Mouse (Mus musculus) G1E-ER4 (cell line): ENCODE results near the gene Nfs1. TPM values are rescaled to one million over a fixed set of nuclear protein-coding genes. Genes with fewer than 3 reads are reported as not detected.

Experiments
- GATA1 ChIP-seq: IDR thresholded peaks from one replicate; pipeline ENCODE4 v1.8.0; 2012; ENCODE audit warnings: low read length, inconsistent platforms
- polyA plus RNA-seq: library from polyadenylated mRNA; stranded (reverse); fragments of >175 nt; gene quantifications from 2 replicates; pipeline ENCODE4 v1.2.3, GENCODE M21; 2012

The Nfs1 gene
- polyA plus RNA-seq, 1 experiment: 68.7 TPM

GRCm38 (mm10) chr2:156089799-156090198, 54.2 kb downstream of the Nfs1 start:
- TF ChIP-seq GATA1: no peak

GRCm38 (mm10) chr2:156087391-156088110, 56.4 kb downstream of the Nfs1 start:
- no peak for TF ChIP-seq GATA1

GRCm38 (mm10) chr2:156084541-156084940, 59.4 kb downstream of the Nfs1 start:
- no peak for TF ChIP-seq GATA1

- TF ChIP-seq GATA1: no peak
These were observed 63.6 kb downstream of the Nfs1 start for GRCm38 (mm10) chr2:156080391-156080790.

- no peak for TF ChIP-seq GATA1
These were observed 64.3 kb downstream of the Nfs1 start for GRCm38 (mm10) chr2:156079674-156080073.

GRCm38 (mm10) chr2:156079183-156079560, 64.8 kb downstream of the Nfs1 start:
- TF ChIP-seq GATA1: no peak

GRCm38 (mm10) chr2:156078421-156079182, 65.4 kb downstream of the Nfs1 start:
- TF ChIP-seq GATA1: no peak

- no peak for TF ChIP-seq GATA1
These were observed 66.5 kb downstream of the Nfs1 start for GRCm38 (mm10) chr2:156077461-156077860.

GRCm38 (mm10) chr2:156073725-156074124, 70.3 kb downstream of the Nfs1 start:
- no peak for TF ChIP-seq GATA1

Other genes starting within 250 kb of the Nfs1 start
- gene Uqcc1, start 213.9 kb downstream of the Nfs1 start, polyA plus RNA-seq: 4.2 and 4.5 TPM in 2 replicates
- gene Gm15557, start 203.5 kb downstream of the Nfs1 start, polyA plus RNA-seq: not detected in 2 replicates
- not detected in 2 replicates for gene Gdf5, start 198.8 kb downstream of the Nfs1 start, polyA plus RNA-seq
- 22.1 and 23.5 TPM in 2 replicates for gene Cep250, start 187.7 kb downstream of the Nfs1 start, polyA plus RNA-seq
- gene 6430550D23Rik, start 136.2 kb downstream of the Nfs1 start, polyA plus RNA-seq: 0.06 and 0.23 TPM in 2 replicates
- 66.7 and 75.7 TPM in 2 replicates for gene Ergic3, start 136.1 kb downstream of the Nfs1 start, polyA plus RNA-seq
- gene Fer1l4, start 91.2 kb downstream of the Nfs1 start, polyA plus RNA-seq: not detected in 2 replicates
- gene Spag4, start 79.0 kb downstream of the Nfs1 start, polyA plus RNA-seq: 1.7 and 2.2 TPM in 2 replicates
- gene Cpne1, start 32.2 kb downstream of the Nfs1 start, polyA plus RNA-seq: 42.7 and 49.2 TPM in 2 replicates
- gene Rbm12, start 32.2 kb downstream of the Nfs1 start, polyA plus RNA-seq: 5.5 and 6.3 TPM in 2 replicates
- 15.6 and 21.8 TPM in 2 replicates for gene Gm28036, start 17.1 kb downstream of the Nfs1 start, polyA plus RNA-seq
- 420 and 525 TPM in 2 replicates for gene Romo1, start 147 bp downstream of the Nfs1 start, polyA plus RNA-seq
- 409 and 506 TPM in 2 replicates for gene Rbm39, start 36.1 kb upstream of the Nfs1 start, polyA plus RNA-seq
- 42.1 and 44.6 TPM in 2 replicates for gene Phf20, start 52.3 kb upstream of the Nfs1 start, polyA plus RNA-seq
- gene Cnbd2, start 168.1 kb upstream of the Nfs1 start, polyA plus RNA-seq: 0.23 and 1.4 TPM in 2 replicates
- gene Scand1, start 168.5 kb upstream of the Nfs1 start, polyA plus RNA-seq: 1,015 and 1,408 TPM in 2 replicates